Mouse (Mus musculus) stomach, postnatal 0 days (tissue): ENCODE measurements around the gene Tlcd1. TPM values are rescaled to one million over a fixed set of nuclear protein-coding genes. Genes with fewer than 3 reads are reported as not detected.

ENCODE experiments used
- ATAC-seq: fragments of 200-750 bp; cut with Nextera tagmentation; 2 replicates; pipeline ENCODE4 v1.8.0; 2017; ENCODE audit not compliant: low FRiP score, low TSS enrichment
- DNase-seq: peaks from one replicate; pipeline ENCODE4 v3.0.0-alpha.2; 2016; ENCODE audit warnings: low spot score
- H3K27ac ChIP-seq: fragments of 300-500 bp; sonication (generic); replicated peaks from 2 replicates; pipeline ENCODE4 v1.5.1; 2014; ENCODE audit warnings: mild to moderate bottlenecking, control low read depth
- H3K27me3 ChIP-seq: fragments of 300-500 bp; sonication (generic); 2 replicates; pipeline ENCODE4 v1.6.1; 2014; ENCODE audit warnings: low read length; ENCODE audit not compliant: control insufficient read depth, insufficient read depth
- H3K36me3 ChIP-seq: fragments of 300-500 bp; sonication (generic); 2 replicates; pipeline ENCODE4 v1.6.1; 2014; ENCODE audit warnings: low read length, mixed read lengths; ENCODE audit not compliant: control insufficient read depth, insufficient read depth
- H3K4me1 ChIP-seq: fragments of 300-500 bp; sonication (generic); replicated peaks from 2 replicates; pipeline ENCODE4 v1.6.1; 2014; ENCODE audit warnings: antibody characterized with exemption; ENCODE audit not compliant: control insufficient read depth, insufficient read depth
- H3K4me2 ChIP-seq: fragments of 300-500 bp; sonication (generic); replicated peaks from 2 replicates; pipeline ENCODE4 v1.6.1; 2014; ENCODE audit warnings: low read depth, mild to moderate bottlenecking, control low read depth, moderate library complexity
- H3K4me3 ChIP-seq: fragments of 300-500 bp; sonication (generic); 2 replicates; pipeline ENCODE4 v1.5.1; 2014; ENCODE audit warnings: low read depth, low read length, control low read depth
- H3K9ac ChIP-seq: fragments of 300-500 bp; sonication (generic); 2 replicates; pipeline ENCODE4 v1.6.1; 2014; ENCODE audit warnings: mild to moderate bottlenecking, low read length, control low read depth, mixed read lengths
- H3K9me3 ChIP-seq: fragments of 300-500 bp; sonication (generic); 2 replicates; pipeline ENCODE4 v1.6.1; 2016; ENCODE audit warnings: low read length; ENCODE audit not compliant: control insufficient read depth
- CTCF ChIP-seq: IDR thresholded peaks from 2 replicates; pipeline ENCODE4 v1.5.1; 2016; ENCODE audit warnings: antibody characterized with exemption, low read depth, mild to moderate bottlenecking, moderate library complexity
- EP300 ChIP-seq: optimal IDR thresholded peaks from 2 replicates; pipeline ENCODE3; 2016; ENCODE audit warnings: antibody characterized with exemption
- WGBS: fragments of 180-500 bp; shearing (Covaris S2); extraction: QIAGEN DNeasy Blood & Tissue Kit; methylation state at CpG from one replicate; pipeline ENCODE4 v1.1.7; 2014; 5-methylcytosine and 5-hydroxymethylcytosine counted together
- microRNA-seq: library from miRNA; unstranded; fragments of <30 nt; microRNA quantifications from one replicate; pipeline ENCODE4, GENCODE M21; 2016
- polyA plus RNA-seq: library from polyadenylated mRNA; unstranded; fragments of >200 nt; fragmentation: Nextera tagmentation; extraction: Ambion mirVana; gene quantifications from 2 replicates; pipeline ENCODE4 v1.2.1, GENCODE M21; 2015

The Tlcd1 gene
- polyA plus RNA-seq, 1 experiment from 2014 or later, result 41.3 TPM

DNA sequence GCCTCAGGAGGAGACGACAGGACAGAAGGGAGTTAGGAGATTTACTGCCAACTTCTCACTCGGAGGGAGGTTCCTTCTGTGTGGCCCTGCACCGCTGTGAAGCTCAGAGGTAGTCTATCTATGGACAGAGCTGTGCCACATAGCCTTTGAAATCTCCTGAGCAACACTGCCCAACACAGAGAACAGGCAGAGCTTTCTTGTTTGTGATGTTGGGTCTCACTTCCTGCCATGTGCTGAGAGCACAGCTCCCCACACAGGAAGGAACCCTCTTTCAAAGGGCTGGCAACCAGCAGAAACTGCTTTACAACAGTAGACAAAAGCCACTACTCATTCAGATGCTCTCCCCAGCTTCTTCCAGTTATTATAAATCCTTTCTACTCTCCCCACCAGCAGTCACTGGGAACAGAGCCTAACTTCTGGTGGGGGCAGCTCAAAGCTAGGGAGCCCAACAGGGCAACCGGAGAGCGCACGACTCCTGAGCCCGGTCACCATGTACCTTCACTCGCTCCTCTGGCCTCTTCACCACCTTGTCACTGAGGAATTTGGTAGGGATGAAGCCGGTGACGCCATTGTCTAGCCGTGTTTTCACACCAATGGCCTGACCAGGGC is 39.3 kb downstream of the Tlcd1 start:
- TF ChIP-seq CTCF (no peak), EP300 (no peak)
- Histone ChIP-seq H3K27me3 (no peaks in the 10 kb centered on the region), H3K4me2 (no peak overlapping the region), H3K9me3 (no peaks in the 10 kb centered on the region), H3K36me3 (peaks cover 52% of the 10 kb centered on the region), H3K27ac (no peak overlapping the region), H3K4me3 (no peak overlapping the region), H3K9ac (no peak overlapping the region), H3K4me1 (no peaks in the 10 kb centered on the region)
- DNase-seq (no peak), ATAC-seq (no peak)
- WGBS, result 90% methylated on average over 11 of the region's 11 CpGs

GRCm38 (mm10) chr11:78223586-78223985 is 47.1 kb downstream of the Tlcd1 start:
- 85% methylated on average over 4 of the region's 4 CpGs for WGBS
- no peak for ATAC-seq
- no peak for TF ChIP-seq EP300
- no peak for TF ChIP-seq CTCF
- no peak for DNase-seq
- no peak overlapping the region for H3K9ac ChIP-seq
- H3K4me1 ChIP-seq, result no peaks in the 10 kb centered on the region
- H3K27ac ChIP-seq, result no peak overlapping the region
- H3K27me3 ChIP-seq, result no peaks in the 10 kb centered on the region
- H3K4me2 ChIP-seq, result no peak overlapping the region
- peaks cover 64% of the 10 kb centered on the region for H3K36me3 ChIP-seq
- no peaks in the 10 kb centered on the region for H3K9me3 ChIP-seq
- no peak overlapping the region for H3K4me3 ChIP-seq

Small RNA genes lying within 50 kb of the gene (microRNA-seq; reads per million reads assigned to microRNA genes)
- gene Mir7653, result not detected

Other genes starting within 250 kb of the Tlcd1 start
- 1.2 and 1.4 TPM in 2 replicates for gene Sez6, start 245.9 kb upstream of the Tlcd1 start, polyA plus RNA-seq
- gene Phf12, start 194.0 kb upstream of the Tlcd1 start, polyA plus RNA-seq, result 5.3 and 6.9 TPM in 2 replicates
- 7.3 and 7.9 TPM in 2 replicates for gene Dhrs13, start 144.4 kb upstream of the Tlcd1 start, polyA plus RNA-seq
- gene Flot2, start 138.8 kb upstream of the Tlcd1 start, polyA plus RNA-seq, result 30.9 and 31.5 TPM in 2 replicates
- 12.8 and 15.0 TPM in 2 replicates for gene Eral1, start 96.3 kb upstream of the Tlcd1 start, polyA plus RNA-seq
- 5.1 and 5.6 TPM in 2 replicates for gene Fam222b, start 82.1 kb upstream of the Tlcd1 start, polyA plus RNA-seq
- gene Traf4, start 11.1 kb upstream of the Tlcd1 start, polyA plus RNA-seq, result 22.4 and 26.9 TPM in 2 replicates
- 6.4 and 7.4 TPM in 2 replicates for gene Nek8, start within 50 bp of the Tlcd1 start, polyA plus RNA-seq
- 1,145 and 1,168 TPM in 2 replicates for gene Rpl23a, start 6.9 kb downstream of the Tlcd1 start, polyA plus RNA-seq
- 59.0 and 61.4 TPM in 2 replicates for gene Rab34, start 11.7 kb downstream of the Tlcd1 start, polyA plus RNA-seq
- gene Proca1, start 16.7 kb downstream of the Tlcd1 start, polyA plus RNA-seq, result 0.98 and 1.0 TPM in 2 replicates
- 103 and 106 TPM in 2 replicates for gene Sdf2, start 69.0 kb downstream of the Tlcd1 start, polyA plus RNA-seq
- 11.1 and 11.7 TPM in 2 replicates for gene Supt6, start 69.3 kb downstream of the Tlcd1 start, polyA plus RNA-seq
- 54.4 and 74.9 TPM in 2 replicates for gene 2610507B11Rik, start 85.0 kb downstream of the Tlcd1 start, polyA plus RNA-seq
- gene BC030499, start 114.1 kb downstream of the Tlcd1 start, polyA plus RNA-seq, result not detected in 2 replicates
- 4.4 and 5.7 TPM in 2 replicates for gene Spag5, start 124.8 kb downstream of the Tlcd1 start, polyA plus RNA-seq
- gene Aldoc, start 146.3 kb downstream of the Tlcd1 start, polyA plus RNA-seq, result 15.0 and 17.1 TPM in 2 replicates
- gene Pigs, start 151.7 kb downstream of the Tlcd1 start, polyA plus RNA-seq, result 36.2 and 38.7 TPM in 2 replicates
- 26.5 and 27.9 TPM in 2 replicates for gene Unc119, start 166.8 kb downstream of the Tlcd1 start, polyA plus RNA-seq
- gene Foxn1, start 209.8 kb downstream of the Tlcd1 start, polyA plus RNA-seq, result 1.9 and 2.6 TPM in 2 replicates
- gene Slc13a2, start 245.5 kb downstream of the Tlcd1 start, polyA plus RNA-seq, result 0.23 and 0.39 TPM in 2 replicates